Mouse (Mus musculus) cerebellum, postnatal 25 days (tissue): Measurements from ENCODE around the gene Clec16a.

ENCODE experiments used
- DNase-seq, 2 experiments: peaks; one replicate each; pipeline ENCODE4 v3.0.0; 2021; ENCODE audit warnings: mixed read lengths in 2 of 2

Gene Clec16a

GRCm38 (mm10) chr16:10651804-10652203, 106.7 kb downstream of the Clec16a start:
- DNase-seq, result no peak

- no peak for DNase-seq
Measured at GRCm38 (mm10) chr16:10652935-10653334, 107.8 kb downstream of the Clec16a start.

- no peak for DNase-seq
Measured at GRCm38 (mm10) chr16:10655236-10655635, 110.1 kb downstream of the Clec16a start.

GRCm38 (mm10) chr16:10655926-10656325, 110.8 kb downstream of the Clec16a start:
- DNase-seq, result peak; percentile 37 to 47

- DNase-seq, result no peak
Measured at GRCm38 (mm10) chr16:10656461-10656860, 111.3 kb downstream of the Clec16a start.

- no peak for DNase-seq
Measured at GRCm38 (mm10) chr16:10656939-10657338, 111.8 kb downstream of the Clec16a start.

GRCm38 (mm10) chr16:10659211-10659610, 114.1 kb downstream of the Clec16a start:
- peak; percentile 33 to 56 for DNase-seq

GRCm38 (mm10) chr16:10660526-10660925, 115.4 kb downstream of the Clec16a start:
- DNase-seq, result peak; percentile 33 to 39

- DNase-seq, result peak in 1 of 2 experiments; percentile 27
Measured at GRCm38 (mm10) chr16:10661385-10661784, 116.2 kb downstream of the Clec16a start.

- DNase-seq, result no peak
Measured at GRCm38 (mm10) chr16:10663890-10664731, 119.0 kb downstream of the Clec16a start.

GRCm38 (mm10) chr16:10664921-10665894, 120.1 kb downstream of the Clec16a start:
- peak in 1 of 2 experiments; percentile 41 for DNase-seq

- no peak for DNase-seq
Measured at GRCm38 (mm10) chr16:10666766-10667165, 121.6 kb downstream of the Clec16a start.

GRCm38 (mm10) chr16:10668453-10668852, 123.3 kb downstream of the Clec16a start:
- no peak for DNase-seq

GRCm38 (mm10) chr16:10668991-10669703, 124.0 kb downstream of the Clec16a start:
- no peak for DNase-seq

- no peak for DNase-seq
Measured at GRCm38 (mm10) chr16:10669936-10670335, 124.8 kb downstream of the Clec16a start.

- peak in 1 of 2 experiments; percentile 30 for DNase-seq
Measured at GRCm38 (mm10) chr16:10672490-10672889, 127.4 kb downstream of the Clec16a start.

GRCm38 (mm10) chr16:10674020-10674419, 128.9 kb downstream of the Clec16a start:
- DNase-seq, result no peak

- no peak for DNase-seq
Measured at GRCm38 (mm10) chr16:10674957-10675356, 129.8 kb downstream of the Clec16a start.

- no peak for DNase-seq
Measured at GRCm38 (mm10) chr16:10675612-10676011, 130.5 kb downstream of the Clec16a start.

GRCm38 (mm10) chr16:10676461-10677066, 131.4 kb downstream of the Clec16a start:
- no peak for DNase-seq

- no peak for DNase-seq
Measured at GRCm38 (mm10) chr16:10682521-10682920, 137.4 kb downstream of the Clec16a start.
